Mouse (Mus musculus) testis, postnatal 10 days (tissue): ENCODE data around the gene 1700029J07Rik.
A peak's percentile ranks its signal among the peaks of the same experiment; 100 is the strongest.

Experiments used
- DNase-seq: peaks from one replicate; pipeline ENCODE4 v3.0.0; 2021; ENCODE audit warnings: low spot score

The 1700029J07Rik gene

DNA sequence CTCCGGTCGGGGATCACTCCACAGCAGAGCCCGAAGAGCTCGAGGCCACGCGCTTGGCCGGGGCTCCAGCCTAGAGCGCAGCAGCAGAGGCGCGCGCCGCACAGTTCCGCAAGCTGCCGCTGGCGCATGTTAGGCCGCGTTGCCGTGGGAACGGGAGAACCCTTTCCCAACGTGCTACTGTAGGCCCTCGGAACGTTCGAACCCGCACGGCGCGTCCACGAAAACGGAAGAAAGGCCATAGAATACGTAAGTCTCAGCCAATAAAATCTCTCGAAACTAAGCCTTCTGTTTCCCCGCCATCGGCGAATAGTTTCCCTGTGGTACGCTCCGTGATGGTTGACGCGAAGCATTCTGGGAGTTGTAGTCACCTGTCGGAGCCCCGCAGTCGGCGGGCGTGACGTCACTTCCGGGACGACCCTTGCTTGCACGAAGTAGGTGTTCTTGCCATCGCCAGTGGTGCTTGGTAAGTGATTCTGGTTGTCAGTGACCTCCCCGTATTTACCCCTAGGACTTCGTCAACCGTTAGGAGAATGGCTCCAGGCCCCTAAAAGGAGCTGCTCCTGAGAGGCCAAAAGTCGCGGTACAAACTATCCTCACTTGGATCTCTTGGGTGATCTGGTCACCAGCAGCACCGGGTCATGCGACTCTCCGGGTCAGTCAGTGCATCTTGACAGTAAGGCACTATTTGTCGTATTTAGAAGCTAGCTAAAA lies at the start of gene 1700029J07Rik, which contains the start of gene Ufsp2:
Gene 1700029J07Rik, minus strand, starts transcription at position 127 of the 711 bp plus-strand sequence.
Gene Ufsp2, plus strand, starts transcription at position 403 of the 711 bp plus-strand sequence.
- DNase-seq = peak; percentile 98

DNA sequence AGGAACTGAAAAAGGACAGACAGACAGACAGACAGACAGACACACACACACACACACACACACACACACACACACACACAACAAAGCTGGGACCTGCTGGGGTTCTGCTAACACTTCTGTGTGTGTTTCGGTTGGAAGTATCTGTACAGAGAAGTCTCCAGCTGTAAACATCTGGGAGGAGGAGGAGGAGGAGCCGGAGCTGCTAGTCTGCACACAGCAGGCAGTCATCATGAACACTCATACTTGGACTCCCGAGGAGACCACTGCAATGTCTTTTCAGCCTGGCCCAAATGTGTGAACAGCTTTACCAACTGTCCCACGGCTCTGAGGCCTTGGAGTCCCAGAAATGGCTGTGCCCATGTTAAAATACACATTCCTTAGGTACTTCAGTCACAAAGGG lies 49.3 kb upstream of the 1700029J07Rik start:
- no peak for DNase-seq

DNA sequence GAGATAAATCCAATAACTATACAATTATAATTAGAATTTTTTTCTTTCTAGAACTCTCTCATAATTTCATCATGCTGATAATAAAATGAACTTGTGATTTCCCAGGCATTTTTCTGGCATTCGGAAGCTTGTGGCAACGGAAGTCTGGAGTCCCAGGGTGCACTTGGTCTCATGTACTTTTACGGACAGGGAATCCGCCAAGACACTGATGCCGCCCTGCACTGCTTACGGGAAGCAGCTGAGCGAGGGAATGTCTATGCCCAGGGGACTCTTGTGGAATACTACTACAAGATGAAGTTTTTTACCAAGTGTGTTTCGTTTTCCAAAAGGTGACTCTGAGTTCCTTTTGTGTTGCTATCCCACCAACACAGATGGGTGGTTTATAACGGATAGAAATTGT lies 47.7 kb upstream of the 1700029J07Rik start:
- DNase-seq = no peak

DNA sequence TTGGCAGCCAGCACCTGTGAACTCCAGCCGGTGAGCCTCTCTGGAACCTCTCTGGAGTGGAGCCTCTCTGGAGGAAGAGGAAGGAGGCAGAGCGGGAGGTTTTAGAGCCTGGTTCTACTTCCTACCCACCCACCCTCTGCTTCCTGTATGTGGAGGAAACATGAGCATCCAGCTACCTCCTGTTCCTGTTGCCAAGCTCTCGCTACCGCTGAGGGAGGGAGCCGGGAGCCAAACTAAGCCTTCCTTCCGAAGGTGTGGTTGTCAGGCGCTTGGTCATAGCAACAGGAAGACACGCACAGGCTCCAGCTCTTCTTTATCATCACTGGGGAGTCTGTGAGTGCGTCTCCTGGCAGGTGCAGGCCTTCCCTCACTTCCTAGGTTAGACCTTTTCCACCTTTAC lies 47.2 kb upstream of the 1700029J07Rik start:
- DNase-seq = no peak

DNA sequence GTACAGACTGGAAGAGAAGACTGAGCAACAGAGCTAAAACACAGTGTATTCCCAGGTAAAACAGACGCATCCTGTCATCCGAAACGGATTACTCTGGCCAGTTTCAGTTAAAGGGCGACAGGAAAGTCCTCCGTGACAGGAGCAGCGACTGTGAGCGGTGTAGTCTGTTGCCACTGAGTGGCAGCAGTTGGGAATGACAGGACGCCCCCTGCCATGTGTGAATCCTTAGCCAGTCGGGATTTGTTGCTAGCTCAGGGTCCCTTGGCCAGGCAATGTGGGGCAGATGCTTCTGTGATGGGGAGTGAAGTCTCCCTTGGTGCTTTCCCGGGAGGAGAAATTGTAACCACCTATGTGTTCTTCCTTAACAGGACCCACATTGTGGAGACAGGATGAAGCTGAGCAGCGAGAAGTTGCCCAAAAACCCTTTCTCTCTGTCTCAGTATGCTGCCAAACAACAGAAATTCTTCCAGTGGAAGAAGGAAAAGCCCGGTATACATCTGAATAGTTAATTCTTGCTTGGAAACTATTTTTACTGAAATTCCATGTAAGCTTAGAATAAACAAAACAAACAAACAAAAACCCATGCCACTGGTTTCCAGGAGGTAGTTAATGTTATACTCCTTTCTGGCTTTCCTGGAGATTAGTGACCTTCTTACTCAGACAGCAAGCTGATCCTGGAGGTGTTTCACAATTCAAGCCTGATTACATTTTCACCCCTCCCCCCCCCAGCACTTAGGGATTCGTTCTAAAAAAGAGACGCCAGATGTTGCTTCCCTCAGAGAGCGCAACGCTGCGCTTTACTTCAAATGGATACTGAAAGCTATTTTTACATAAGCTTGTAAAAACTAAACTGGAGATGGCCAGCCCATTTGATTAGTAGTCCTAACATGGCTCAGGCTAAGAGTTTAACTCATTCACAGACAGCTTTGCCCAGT lies 36.0 kb upstream of the 1700029J07Rik start:
- no peak for DNase-seq

DNA sequence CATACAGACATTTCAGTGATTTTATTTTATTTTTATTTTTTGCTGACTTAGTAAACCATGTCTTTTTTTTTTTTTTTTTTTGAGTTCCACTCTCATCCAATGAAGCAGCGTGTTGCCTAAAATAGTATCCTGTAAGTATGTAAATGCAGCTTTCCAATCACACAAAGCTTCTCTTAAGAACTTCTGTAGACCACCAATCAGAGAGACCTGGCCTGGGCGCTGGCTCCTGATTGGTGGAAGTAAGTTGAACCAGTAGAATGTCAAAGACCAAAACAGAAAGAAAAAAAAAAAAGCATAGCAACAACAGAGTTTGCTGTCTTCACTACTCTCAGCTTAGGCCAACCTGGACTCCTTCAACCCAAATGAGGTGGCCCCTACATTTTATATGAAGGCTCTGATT lies 35.3 kb upstream of the 1700029J07Rik start:
- DNase-seq = no peak

DNA sequence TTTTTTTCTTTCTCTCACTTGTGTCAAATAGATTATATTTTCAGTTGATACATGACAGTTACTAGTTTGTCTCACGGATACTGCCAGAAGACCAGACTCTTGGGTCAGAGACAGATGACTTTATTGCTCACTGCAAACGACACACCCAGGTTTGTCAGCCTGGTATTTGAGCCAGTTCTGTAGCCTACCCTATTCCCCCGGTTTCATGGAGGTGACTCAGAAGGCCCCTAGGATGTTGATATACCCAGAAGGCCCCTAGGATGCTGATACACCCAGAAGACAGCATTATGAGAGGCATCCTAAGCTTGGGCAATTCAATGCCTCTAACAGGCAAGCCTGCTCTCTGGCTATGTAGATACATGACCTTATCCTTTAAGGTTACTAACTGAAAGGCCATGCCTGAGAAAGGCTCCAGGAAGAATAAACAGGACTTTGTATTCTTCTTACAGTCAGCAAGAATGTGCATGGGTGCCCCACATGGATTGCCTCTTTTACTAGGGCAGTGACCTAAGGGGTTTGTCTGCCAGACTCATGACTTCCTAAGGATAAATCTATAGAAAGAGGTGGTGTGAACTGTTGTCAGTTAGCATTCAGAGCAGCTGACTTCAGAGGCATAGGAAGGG lies 32.1 kb upstream of the 1700029J07Rik start:
- DNase-seq = no peak

DNA sequence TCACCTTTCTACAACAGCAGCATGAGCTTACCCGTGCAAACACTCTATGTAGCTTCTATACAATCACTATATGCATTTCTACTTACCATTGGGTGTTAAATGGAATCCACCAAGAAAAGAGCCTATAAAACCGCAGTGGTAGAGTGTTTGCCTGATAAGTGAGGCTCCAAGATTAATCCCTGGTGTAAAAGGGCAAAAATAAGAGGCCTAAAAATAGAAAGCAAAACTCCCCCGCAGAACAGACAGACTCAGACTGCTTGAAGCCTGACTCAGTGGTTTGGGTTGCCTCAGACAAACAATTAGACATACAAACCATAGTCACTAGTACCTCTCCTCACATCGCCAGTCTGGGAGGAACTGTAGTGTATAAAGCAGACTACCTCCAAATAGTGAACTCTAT lies 30.5 kb upstream of the 1700029J07Rik start, which contains the start of gene Ankrd37:
Gene Ankrd37, minus strand, starts transcription at position 112 of the 400 bp plus-strand sequence.
- DNase-seq = no peak

DNA sequence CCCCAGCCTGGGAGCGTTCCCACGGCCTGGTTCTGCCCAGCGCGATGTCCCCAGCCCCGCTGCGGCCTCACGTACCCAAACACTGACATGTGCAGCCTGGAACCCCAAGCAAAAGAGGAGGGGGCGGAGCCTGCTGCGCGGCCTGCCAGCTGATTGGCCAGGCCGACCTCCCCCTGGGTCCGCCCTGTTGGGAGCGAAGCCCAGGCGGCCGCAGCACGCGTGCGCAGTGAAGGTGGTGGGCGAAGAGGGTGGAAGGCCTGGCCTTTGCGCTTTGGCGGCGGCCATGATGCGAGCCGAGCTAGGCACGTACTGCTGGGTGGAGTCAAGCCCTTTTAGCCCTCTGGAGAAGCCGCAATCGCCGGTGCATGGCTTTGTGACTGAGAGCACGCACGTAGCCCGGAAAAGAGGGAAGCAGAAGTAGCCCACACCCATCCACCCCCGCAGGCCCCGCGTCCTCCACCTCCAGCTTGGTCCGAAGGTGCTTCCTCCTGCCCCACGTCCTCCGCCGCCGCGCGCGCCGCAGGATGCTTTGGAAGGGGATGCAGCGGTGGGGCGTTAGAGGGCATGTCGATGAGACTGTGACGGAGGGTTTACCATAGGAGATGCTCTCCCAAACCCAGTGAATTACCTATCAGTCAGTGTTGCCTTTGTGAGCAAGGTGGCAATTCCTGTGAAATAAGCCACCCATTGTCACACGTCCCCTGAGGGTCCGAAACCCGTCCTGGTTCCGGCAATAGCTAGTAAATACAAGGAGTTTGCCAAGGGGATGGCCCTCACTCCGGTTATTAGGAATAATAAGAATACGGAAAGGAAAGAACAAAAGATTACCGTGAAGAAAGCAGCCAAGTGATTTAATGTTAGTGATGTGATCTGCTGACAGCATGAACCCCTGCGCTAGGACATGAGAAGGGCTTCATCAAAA lies 25.0 kb upstream of the 1700029J07Rik start:
- DNase-seq = peak; percentile 99

DNA sequence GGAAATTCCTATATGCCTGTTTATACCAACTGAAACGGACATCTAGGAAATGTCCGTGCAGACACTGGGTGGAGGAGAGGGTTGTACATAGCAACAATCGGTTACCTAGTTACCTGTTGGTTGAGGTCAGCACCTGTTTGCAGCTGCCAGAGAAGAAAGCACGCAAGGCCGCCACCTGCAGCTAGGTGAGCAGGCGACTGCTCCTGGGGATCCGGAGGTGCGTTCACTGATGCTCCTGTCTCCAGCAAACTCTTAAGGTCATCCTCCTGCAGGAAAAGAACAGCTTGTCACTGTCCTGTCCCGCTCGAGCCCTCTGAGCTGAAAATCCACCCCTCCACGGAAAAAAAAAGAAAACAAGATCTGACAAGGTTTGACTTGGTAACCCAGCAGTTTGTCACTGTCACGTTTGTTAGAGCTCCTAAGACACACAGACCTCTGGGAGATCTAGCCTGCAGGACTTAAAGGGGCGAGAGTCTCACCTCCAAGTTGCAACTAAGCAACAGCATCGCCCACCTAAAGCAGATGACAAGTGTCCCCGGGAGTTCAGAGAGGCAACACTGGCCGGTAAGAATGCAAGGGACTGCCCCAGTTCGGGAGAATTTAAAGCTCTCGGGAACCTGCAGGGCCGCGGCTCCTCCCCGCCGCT lies 24.2 kb upstream of the 1700029J07Rik start, which contains the start of gene Lrp2bp:
Gene Lrp2bp, plus strand, starts transcription at position 166 of the 646 bp plus-strand sequence.
- DNase-seq = peak; percentile 48

DNA sequence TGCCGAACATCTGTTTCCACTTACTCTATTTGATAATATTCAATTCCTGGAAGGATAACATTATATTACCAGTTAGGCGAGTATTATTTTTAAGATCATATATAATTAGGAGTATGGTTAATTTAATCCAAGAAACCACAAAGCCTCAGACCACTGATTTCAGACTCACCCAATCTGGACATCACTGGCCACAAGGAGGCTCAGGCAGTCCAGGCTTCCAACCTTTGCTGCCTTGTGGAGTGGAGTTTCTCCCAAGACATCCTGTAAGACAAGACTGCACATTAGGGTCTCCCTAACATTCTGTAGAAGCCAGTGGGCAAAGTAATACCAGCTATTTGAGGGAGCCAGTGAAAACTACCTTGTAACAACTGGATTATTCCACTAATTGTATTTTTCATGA lies 23.2 kb upstream of the 1700029J07Rik start:
- DNase-seq = no peak

DNA sequence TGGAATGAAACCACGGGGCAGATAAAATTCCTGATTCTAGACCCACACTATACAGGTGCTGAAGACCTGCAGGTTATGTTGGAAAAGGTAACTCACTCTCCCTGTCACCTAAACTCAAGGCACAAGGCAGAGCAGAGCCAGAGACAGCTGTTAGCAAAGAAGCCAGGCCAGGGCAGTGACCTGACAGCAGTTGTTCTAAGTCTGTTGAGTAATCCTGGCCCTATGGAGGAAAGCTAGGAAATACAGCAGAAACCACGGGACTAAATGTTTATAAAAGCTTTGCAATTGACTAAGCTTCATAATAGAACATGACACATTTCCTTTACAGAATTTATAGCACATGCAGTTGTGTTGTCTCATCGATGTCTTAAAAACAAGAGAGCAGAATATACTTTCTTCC lies 20.5 kb upstream of the 1700029J07Rik start:
- DNase-seq = no peak

DNA sequence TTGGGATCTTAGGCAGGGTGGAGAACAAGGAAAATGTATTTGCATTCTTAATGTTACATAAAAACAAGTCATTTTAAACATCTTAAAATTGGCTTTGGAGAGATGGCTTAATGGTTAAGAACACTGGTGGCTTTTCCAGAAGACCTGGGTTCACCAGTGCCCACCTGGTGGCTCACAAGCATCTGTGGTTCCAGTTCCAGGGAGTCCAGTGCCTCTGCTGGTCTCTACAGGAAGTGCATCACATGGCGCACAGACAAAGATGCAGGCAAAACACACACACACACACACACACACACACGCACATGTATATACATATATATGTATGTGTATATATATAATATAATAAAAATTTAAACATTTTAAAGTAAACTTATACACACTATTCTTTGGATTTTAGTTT lies 19.1 kb upstream of the 1700029J07Rik start:
- DNase-seq = no peak

DNA sequence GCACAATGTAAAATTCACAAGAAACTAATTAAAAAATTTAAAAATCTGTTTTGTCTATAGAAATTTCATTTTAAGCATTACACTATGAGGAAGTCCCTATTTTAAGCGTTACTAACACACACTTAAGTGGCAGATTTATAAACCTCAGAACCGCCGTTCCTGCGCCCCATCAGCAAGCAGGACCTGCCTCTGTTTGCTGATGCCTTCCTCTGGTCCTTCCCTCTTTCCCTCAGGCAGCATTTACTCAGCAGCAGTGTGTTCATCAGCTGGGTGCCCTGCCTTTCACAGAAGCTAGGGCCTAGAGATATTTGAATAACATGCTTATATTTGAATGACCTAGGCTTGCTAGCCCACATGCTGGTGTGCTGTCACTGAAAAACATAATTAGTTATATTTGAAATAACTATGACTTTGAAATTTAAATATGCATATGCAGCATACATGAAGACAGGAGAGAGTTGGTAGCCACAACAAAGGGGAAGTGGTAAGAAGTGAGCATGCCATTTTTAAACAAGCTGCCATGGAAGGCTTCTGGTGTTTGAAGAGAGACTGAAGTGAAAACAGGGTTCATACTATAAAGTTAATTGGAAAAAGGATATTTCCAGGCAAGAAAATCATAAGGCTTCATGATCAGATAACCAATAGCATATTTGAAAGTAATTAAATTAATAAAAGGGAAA lies 15.7 kb upstream of the 1700029J07Rik start:
- no peak for DNase-seq

DNA sequence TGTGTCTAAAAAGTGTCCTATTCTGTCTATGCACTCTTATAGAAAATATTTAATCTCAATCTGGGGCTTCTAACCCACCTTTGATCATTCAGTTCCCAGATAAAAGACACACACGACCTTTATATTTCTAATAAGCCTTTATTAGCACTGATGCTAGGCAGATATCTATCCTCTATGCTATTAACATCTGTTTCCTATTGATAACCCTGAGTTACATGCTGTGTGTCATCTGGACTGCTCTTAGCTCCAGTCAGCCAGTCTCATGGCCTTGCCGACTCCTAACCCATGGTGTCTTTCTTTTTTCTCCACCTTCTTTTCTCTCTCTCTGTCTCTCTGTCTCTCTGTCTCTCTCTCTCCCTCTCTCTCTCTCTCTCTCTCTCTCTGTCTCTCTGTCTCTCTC lies 13.1 kb upstream of the 1700029J07Rik start:
- no peak for DNase-seq

DNA sequence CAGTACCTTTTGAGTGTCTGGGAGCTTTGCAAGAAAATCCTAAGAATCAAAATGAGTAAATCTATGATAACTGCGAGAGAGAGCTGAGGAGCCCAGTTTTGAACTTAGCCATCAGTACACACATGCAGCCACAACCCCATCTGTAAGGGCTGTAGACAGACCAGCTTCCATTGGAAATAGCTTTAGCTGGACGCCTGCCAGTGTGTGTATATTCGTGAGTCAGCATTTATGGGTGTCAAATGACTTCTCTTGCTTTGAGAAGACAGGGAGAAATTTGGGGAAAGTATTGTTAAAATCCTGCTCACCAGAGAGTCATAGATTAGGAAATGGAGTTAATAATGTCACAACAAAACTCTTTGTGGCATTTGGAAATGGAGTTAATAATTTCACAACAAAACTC lies 11.6 kb upstream of the 1700029J07Rik start:
- no peak for DNase-seq

DNA sequence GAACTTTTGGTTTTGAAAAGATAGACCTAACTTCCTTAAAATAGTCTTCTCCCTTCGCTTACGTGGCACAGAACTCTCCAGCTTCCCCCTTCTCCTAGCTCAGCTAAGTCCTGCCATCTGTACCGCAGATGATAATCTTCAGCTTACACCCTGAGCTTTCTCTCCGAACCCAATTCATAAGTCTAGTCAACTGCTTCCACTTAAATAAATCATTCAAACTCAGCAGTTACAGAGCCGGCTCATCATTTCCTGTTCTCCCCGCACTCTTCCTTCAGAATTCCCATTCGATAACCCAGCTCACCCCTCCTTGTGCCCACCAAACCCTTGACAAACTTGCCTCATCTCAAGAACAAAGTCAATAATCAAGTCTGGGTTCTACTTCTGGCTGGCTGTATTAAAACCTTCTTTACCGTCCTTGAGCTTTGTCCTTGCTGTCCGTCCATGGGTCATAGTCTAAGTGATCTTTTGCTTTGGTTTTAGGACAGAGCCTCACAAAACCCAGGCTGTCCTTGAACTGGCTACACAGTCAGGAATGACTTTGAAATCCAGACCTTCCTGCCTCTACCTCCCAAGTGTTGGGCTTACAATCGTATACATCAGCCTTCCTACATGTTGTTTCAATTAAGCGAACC lies 901 bp upstream of the 1700029J07Rik start:
- no peak for DNase-seq

DNA sequence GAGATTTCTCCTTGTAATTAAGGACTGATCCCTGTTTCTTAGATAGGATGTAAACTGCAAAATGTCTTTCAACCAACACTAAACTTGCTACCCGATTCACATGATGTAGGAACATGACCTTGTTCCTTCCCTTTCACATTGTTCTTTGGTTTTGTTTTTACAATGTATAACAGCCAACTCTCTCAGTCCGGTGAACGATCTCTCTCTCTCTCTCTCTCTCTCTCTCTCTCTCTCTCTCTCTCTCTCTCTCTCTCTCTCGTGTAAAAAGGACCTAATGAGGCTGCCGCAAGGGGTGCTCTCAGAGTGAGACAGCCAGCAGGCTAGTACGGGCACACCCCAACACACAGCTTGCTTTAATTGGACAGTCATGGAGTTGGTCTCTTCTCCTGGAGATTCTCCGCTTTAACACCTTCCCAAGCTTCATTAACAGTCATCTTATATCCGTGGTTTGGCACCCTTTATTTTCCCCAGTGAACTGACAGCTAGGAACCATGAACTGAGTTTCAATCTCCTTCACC lies 1.0 kb downstream of the 1700029J07Rik start:
- no peak for DNase-seq

DNA sequence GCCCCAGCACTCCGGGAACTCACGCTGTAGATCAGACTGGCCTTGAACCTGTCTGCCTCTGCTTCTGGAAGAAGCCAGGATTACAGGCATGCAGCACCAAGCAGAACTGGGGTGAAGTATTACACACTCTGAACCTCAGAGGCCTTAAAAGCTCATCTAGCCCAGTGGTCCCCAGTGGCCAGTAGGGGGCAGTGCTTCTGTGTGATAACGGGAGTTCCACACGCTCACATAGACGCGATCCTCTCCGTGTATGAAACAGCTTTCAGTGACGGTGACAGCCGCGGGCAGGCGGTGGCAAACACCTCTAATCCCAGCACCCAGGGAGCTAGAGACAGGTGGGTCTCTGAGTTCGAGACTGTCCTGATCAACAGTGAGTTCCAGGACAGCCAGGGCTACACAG lies 4.2 kb downstream of the 1700029J07Rik start:
- no peak for DNase-seq

DNA sequence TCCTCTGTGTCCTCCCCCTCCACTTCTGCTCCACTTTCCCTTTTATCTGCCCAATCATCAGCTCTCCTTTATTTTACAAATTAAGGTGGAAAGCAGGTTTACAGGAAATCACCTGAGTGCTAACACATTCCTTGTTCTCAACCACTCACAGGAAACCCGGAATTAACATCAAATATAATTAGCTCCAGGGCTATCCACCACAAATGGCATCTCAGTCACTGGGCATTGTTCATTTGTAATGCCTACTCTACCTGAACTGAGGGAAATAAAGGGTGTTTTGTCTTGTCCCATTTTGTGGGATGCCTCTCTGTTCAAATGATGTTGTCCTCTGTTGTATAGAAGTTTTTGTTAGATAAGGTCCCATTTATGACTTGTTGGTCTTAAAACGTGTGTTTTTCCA lies 24.4 kb downstream of the 1700029J07Rik start:
- no peak for DNase-seq
